Mouse (Mus musculus): ENCODE results near the gene Trak1.

The Trak1 gene

DNA sequence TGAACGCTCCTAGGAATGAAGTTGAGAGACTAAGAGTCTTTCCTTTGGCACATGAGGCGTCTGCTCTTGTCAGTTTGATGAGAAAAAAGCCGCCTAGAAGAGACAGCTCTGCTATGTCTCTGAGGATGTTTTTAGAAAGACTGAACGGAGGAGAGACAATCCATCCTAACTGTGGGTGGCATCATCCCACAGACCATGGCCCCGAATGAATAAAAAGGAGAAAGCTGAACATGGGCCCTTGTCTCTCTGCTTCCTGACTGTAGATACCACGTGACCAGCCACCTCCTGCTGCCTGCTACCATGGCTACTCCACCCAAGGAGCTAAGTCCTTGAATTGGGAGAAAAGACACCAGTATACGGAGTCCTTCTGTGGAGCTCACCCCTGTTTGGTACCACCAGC, 189.9 kb downstream of the Trak1 start:
- no peak for DNase-seq (ENCODE audit: low read depth)

DNA sequence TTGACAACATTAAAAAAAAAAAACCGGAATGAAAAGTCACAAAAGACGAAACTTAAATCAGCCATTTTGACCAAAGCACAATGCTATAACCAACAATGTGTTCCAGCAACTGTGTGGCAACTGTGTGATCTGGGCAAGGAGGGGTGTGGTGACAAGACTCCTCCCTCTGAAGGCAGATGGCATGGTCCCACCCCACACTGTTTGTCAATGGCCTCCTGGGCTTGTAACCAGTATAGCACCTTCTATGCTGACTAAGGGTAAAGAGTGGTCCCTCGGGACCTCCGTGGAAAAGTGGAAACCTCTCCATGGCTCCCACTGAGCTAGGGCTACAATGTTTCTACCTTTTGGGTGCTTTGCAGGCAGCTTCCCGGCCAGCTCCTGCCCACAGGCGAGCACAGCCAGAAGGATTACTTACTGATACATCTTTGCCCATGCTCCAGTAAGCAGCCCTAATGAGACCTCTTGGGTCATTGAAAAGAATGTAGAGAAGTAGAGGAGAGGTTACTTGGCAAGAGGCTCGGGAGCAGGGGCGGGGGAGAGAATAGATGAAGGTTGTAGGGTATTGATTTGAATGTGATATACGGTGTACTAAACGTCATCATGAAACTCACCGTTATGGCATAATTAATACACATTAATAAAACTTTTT, 194.4 kb downstream of the Trak1 start:
- no peak for DNase-seq (ENCODE audit: low read depth)

DNA sequence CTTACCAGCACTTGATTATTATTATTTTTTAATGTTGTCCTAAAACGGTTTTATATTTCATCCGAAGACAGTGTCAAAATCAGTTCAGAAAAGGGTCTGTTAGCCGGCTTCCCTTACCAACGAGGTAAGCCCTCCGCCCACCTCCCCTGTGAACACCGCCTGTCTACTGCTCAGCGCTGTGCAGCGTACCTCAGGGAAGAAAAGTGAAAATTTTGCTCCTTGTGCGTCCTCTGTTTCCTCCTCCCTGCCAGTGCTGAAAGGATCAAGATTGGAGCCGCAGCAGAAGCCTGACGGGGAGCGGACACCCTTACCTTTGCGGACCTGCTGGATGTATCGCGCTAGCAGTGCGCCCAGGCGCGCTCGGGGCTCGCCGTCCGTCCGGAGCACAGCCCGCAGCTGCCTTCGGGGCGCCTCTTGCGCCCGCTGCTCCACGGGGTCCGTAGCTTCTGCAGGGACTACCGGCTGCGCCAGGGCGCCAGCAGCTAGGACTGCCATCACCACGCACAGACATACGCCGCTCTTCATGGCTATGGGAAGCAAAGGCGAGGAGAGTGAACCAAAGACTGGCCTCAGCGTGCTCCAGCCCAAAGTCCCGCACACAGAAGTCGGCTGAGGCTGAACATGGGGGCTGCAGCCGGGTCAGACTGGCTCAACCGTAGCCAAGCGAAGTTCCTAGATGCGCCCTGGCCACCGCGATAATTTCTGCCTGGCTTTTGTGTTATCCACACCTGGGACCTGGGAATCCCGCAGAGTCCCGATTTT, 196.9 kb downstream of the Trak1 start:
- DNase-seq (ENCODE audit: low read depth), result no peak

DNA sequence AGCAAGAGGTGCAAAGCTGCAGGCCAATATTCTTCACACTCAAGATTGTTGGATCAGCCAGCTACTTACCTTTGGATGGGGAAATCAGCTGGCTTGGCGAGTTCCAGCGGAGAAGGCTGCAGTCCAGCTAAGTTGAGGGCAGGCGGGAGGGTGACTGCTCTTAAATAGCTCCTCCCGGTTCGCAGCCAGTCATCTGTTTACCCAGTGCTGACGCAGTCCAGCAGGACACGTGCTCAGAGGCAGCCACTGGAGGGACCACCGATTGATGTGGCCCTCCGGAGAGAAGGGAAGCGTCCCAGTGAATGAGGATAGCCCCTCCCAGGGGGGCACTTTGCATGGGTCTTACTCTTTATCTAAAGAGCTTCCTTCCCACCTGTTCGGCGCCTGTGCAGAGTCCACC, 198.2 kb downstream of the Trak1 start, which contains the start of gene Cck:
Gene Cck (minus strand): TSS at position 166 of the 400 bp plus-strand sequence.
- no peak for DNase-seq (ENCODE audit: low read depth)

DNA sequence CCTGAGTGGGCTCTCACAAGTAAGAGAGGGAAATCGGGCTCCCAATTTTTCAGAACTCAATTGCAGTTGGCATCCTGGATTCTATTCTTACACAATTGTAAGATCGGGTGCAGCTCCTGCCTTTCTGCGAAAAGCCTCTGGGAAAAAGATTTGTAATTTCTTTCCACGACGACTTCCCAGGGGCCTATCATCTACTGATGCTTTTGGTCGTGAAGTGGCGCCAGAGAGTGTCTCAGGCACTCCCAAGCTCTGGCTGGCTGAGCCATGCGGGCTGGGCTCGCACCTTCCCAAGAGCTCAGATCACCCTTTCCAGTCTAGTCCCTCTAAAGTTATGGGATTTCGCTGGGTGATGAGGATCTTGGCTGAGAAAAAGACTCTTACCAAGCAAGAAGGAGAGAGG, 198.8 kb downstream of the Trak1 start:
- no peak for DNase-seq (ENCODE audit: low read depth)

DNA sequence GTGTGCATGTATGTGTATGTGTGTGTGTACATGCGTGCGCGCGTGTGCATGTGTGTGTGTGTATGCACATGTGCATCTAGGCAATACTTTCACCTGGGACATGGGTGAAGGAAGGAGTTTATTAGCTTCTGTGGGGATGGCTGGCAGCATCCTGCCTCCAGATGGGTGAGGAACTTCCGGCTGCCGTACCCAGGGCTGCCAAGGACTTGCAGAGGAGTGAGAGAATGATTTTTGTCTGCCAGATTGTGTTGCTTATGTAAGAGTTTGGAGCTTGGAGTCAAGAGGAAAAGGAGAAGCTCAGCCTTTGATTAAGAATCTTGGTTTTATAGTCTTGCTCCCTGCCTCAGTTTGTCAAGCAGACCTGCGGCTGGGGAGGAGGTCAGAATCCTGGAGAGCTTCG, 208.0 kb downstream of the Trak1 start:
- no peak for DNase-seq (ENCODE audit: low read depth)

DNA sequence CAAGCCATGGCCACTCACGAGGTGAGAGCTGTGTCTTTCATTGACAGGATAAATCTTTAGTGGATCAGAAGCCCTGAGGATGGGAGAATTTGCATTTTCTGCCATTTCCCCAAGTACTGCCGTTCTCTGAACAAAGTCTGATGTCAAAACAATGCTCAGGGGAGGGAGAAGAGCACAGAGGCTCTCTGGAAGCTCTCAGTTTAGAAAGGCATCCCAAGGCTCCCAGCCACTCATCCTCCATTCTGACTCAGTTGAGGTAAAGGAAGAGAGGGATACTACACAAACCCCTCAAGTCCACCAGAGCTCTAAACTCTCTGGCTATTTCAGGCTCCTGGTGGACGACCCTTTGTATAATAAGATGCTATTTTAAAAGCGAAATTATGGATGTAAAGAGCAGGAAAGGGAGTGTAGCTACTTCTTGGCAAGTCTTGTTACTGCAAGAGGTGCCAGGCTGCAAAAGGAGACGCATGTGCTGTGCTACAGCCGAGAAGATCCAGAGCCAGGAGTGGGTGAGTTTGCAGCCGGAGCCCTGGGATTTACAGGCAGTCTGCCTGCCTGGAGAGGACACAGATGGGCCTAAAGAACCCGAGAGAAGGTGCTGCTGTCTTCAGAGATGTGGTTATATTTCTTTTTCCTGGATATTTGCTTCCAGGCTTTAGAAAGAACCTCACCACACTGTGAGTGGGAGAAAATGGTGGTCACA, 209.3 kb downstream of the Trak1 start:
- no peak for DNase-seq (ENCODE audit: low read depth)

DNA sequence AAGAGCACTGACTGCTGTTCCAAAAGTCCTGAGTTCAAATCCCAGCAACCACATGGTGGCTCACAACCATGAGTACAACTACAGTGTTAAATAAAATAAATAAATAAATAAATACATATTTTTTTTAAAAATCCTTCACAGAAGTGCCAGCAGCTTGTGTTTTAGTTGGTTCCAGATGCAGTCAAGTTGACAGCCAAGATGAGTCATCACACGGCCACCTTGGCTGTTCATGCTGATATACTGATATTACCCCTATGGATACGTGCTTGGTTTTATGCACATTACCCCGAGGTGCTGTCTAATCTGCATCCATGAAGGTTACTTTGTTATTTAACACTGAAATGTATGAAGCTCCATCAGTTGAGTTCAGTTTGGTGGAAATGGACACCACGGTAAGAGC, 214.6 kb downstream of the Trak1 start:
- no peak for DNase-seq (ENCODE audit: low read depth)

DNA sequence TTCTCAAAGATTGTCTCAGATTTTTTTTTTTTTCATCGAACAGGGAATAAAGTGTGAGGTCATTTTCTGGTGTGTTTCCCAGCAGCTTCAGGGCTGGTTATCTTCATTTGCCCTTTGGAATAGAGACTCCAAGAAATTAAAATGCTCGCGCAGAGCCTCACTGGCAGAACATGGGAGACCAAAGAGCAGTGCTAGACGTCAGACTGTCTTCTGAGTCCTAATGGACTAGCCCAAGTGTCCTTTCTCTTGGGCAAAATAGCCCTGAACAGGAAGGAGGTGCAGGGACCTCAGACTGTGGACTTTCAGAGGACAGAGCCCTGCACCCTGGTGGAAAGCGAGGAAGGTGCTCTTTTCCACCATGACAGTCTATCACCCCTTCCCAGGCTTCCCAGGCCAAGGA, 217.2 kb downstream of the Trak1 start:
- DNase-seq (ENCODE audit: low read depth), result no peak

DNA sequence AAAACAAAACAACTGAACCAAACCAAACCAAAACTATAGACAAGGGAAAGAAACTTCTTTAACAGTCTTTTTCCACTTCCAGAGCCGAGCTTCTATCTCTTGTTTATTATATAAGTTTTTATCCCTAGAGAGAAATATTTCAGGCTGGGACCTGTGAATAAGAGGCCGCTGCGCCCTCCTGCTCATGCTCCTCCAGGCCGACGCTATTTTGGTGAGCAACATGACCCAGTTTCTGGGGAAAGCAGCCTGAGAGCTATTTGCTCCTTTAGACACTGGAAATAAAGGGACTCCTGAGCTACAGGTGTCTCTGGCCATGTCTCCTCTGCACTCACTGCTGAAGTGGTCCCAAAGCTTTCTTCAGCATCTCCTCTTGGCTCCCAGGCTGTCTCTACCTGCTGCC, 222.7 kb downstream of the Trak1 start:
- DNase-seq (ENCODE audit: low read depth), result no peak

Measured in c-Kit-positive CD71-negative TER-119-negative erythroid progenitor cells, embryonic 14.5 days (primary cell).